Mouse (Mus musculus) hematopoietic stem cell, adult 5-6 weeks (primary cell): ENCODE measurements around the gene Carns1. TPM values are rescaled to one million over a fixed set of nuclear protein-coding genes. Genes with fewer than 3 reads are reported as not detected.
A peak's percentile ranks its signal among the peaks of the same experiment; 100 is the strongest.

Source experiments
- ATAC-seq, 2 experiments: fragments of 125-278 bp in 1 of 2; replicated peaks in 1 of 2; 2 replicates each; pipeline ENCODE4 v1.8.0; 2016 to 2017; ENCODE audit warnings: inconsistent platforms in 2 of 2, mild to moderate bottlenecking in 2 of 2, moderate number of reproducible peaks in 2 of 2, low read depth in 1 of 2, moderate TSS enrichment in 1 of 2; ENCODE audit not compliant: low FRiP score in 2 of 2, poor library complexity in 2 of 2, severe bottlenecking in 2 of 2, insufficient read depth in 1 of 2, low TSS enrichment in 1 of 2
- total RNA-seq: library from RNA; stranded (forward); fragments of 172-1452, 232-1000 nt; gene quantifications from 2 replicates; pipeline ENCODE4 v1.2.3, GENCODE M21; 2017

Gene Carns1
- total RNA-seq, 1 experiment from 2014 or later: 11.2 TPM

- ATAC-seq: peak; percentile 25 to 63; a peak in 2 of 4 replicates
Measured at GRCm38 (mm10) chr19:4206971-4207370, 31.7 kb upstream of the Carns1 start.

- ATAC-seq: no peak
Measured at GRCm38 (mm10) chr19:4204889-4205288, 29.6 kb upstream of the Carns1 start.

GRCm38 (mm10) chr19:4203604-4204326 lies 28.5 kb upstream of the Carns1 start:
- no peak; a peak in 1 of 4 replicates for ATAC-seq

- no peak for ATAC-seq
Measured at GRCm38 (mm10) chr19:4203148-4203547, 27.9 kb upstream of the Carns1 start.

- no peak for ATAC-seq
Measured at GRCm38 (mm10) chr19:4202149-4202548, 26.9 kb upstream of the Carns1 start.

GRCm38 (mm10) chr19:4201291-4201909 lies 26.1 kb upstream of the Carns1 start, which contains the start of gene Rad9a:
Gene Rad9a, minus strand, starts transcription at chr19:4201662.
- peak; percentile 84 to 89 for ATAC-seq

- ATAC-seq: no peak
Measured at GRCm38 (mm10) chr19:4197180-4197579, 21.9 kb upstream of the Carns1 start.

GRCm38 (mm10) chr19:4196548-4196947 lies 21.3 kb upstream of the Carns1 start:
- no peak for ATAC-seq

- ATAC-seq: no peak
Measured at GRCm38 (mm10) chr19:4196048-4196447, 20.8 kb upstream of the Carns1 start.

GRCm38 (mm10) chr19:4194776-4195650 lies 19.7 kb upstream of the Carns1 start:
- no peak for ATAC-seq

- no peak for ATAC-seq
Measured at GRCm38 (mm10) chr19:4194021-4194724, 18.9 kb upstream of the Carns1 start.

GRCm38 (mm10) chr19:4193129-4193528 lies 17.9 kb upstream of the Carns1 start:
- no peak for ATAC-seq

- no peak for ATAC-seq
Measured at GRCm38 (mm10) chr19:4192251-4192985, 17.1 kb upstream of the Carns1 start.

GRCm38 (mm10) chr19:4191528-4192250 lies 16.4 kb upstream of the Carns1 start, which contains the start of gene Ppp1ca:
Gene Ppp1ca, plus strand, starts transcription at chr19:4192065.
- ATAC-seq: peak; percentile 82 to 86

GRCm38 (mm10) chr19:4190831-4191334 lies 15.6 kb upstream of the Carns1 start, which contains the start of gene Tbc1d10c:
Gene Tbc1d10c, minus strand, starts transcription at chr19:4191284.
- peak; percentile 50 to 52; a peak in 3 of 4 replicates for ATAC-seq
